Mouse (Mus musculus): ENCODE measurements at regions not wholly inside any gene's neighbourhood (a gene's known extent, or its start where the extent isn't known, plus 50 kb on each side); places are given as distances from the start of the nearest gene placed in this dataset.

- DNase-seq (ENCODE audit: extremely low read depth, low read depth, low spot score), result no peak
- Histone ChIP-seq H3K36me3 (ENCODE audit: control insufficient read depth, insufficient read depth, low read length) (no peaks in the 10 kb centered on the region), H3K27me3 (ENCODE audit: control insufficient read depth, insufficient read depth, low read length) (no peaks in the 10 kb centered on the region), H3K27ac (replicated peaks; ENCODE audit: insufficient read depth, low read depth, low read length) (no peak overlapping the region), H3K4me1 (ENCODE audit: control insufficient read depth, insufficient read depth, low read length) (no peaks in the 10 kb centered on the region), H3K79me2 (ENCODE audit: control insufficient read depth, insufficient read depth, low read length) (no peaks in the 10 kb centered on the region), H3K4me3 (ENCODE audit: insufficient read depth, low read depth, low read length) (no peak overlapping the region), H3K9ac (ENCODE audit: low read depth, low read length) (no peak overlapping the region)
- 97% methylated on average over 10 of the region's 10 CpGs for WGBS
- no peak for TF ChIP-seq POLR2A (IDR thresholded peaks at IDR 0.05; ENCODE audit: extremely low read depth, insufficient read depth, low read length)
- no peak for TF ChIP-seq CTCF (IDR thresholded peaks at IDR 0.05; ENCODE audit: low read depth, low read length)
These were observed 256.3 kb downstream of the Gm10260 start for GRCm38 (mm10) chr13:97503955-97504739.

- no peak for DNase-seq (ENCODE audit: extremely low read depth, low read depth, low spot score)
These were observed 257.0 kb downstream of the Gm10260 start for GRCm38 (mm10) chr13:97503391-97503790.

GRCm38 (mm10) chr13:97500155-97500554, 259.2 kb downstream of the Enc1 start:
- no peak overlapping the region for H3K4me3 ChIP-seq (ENCODE audit: insufficient read depth, low read depth, low read length)
- no peaks in the 10 kb centered on the region for H3K27me3 ChIP-seq (ENCODE audit: control insufficient read depth, insufficient read depth, low read length)
- H3K4me1 ChIP-seq (ENCODE audit: control insufficient read depth, insufficient read depth, low read length), result no peaks in the 10 kb centered on the region
- DNase-seq (ENCODE audit: extremely low read depth, low read depth, low spot score), result no peak
- H3K9ac ChIP-seq (ENCODE audit: low read depth, low read length), result no peak overlapping the region
- no peak overlapping the region for H3K27ac ChIP-seq (replicated peaks; ENCODE audit: insufficient read depth, low read depth, low read length)
- 92% methylated on average over 8 of the region's 8 CpGs for WGBS
- no peaks in the 10 kb centered on the region for H3K79me2 ChIP-seq (ENCODE audit: control insufficient read depth, insufficient read depth, low read length)
- TF ChIP-seq POLR2A (IDR thresholded peaks at IDR 0.05; ENCODE audit: extremely low read depth, insufficient read depth, low read length) (no peak), CTCF (IDR thresholded peaks at IDR 0.05; ENCODE audit: low read depth, low read length) (no peak)
- H3K36me3 ChIP-seq (ENCODE audit: control insufficient read depth, insufficient read depth, low read length), result no peaks in the 10 kb centered on the region

More at GRCm38 (mm10) chr13:97503391-97503790, 257.0 kb downstream of the Gm10260 start:
- Histone ChIP-seq H3K4me1 (ENCODE audit: control insufficient read depth, insufficient read depth, low read length) (no peaks in the 10 kb centered on the region), H3K4me3 (ENCODE audit: insufficient read depth, low read depth, low read length) (no peak overlapping the region), H3K79me2 (ENCODE audit: control insufficient read depth, insufficient read depth, low read length) (no peaks in the 10 kb centered on the region), H3K27me3 (ENCODE audit: control insufficient read depth, insufficient read depth, low read length) (no peaks in the 10 kb centered on the region), H3K27ac (replicated peaks; ENCODE audit: insufficient read depth, low read depth, low read length) (no peak overlapping the region), H3K36me3 (ENCODE audit: control insufficient read depth, insufficient read depth, low read length) (no peaks in the 10 kb centered on the region), H3K9ac (ENCODE audit: low read depth, low read length) (no peak overlapping the region)
- TF ChIP-seq CTCF (IDR thresholded peaks at IDR 0.05; ENCODE audit: low read depth, low read length) (no peak), POLR2A (IDR thresholded peaks at IDR 0.05; ENCODE audit: extremely low read depth, insufficient read depth, low read length) (no peak)
- WGBS, result 76% methylated on average over 5 of the region's 5 CpGs

GRCm38 (mm10) chr13:97498981-97499380, 258.1 kb downstream of the Enc1 start:
- WGBS, result 88% methylated on average over 5 of the region's 5 CpGs
- TF ChIP-seq CTCF (IDR thresholded peaks at IDR 0.05; ENCODE audit: low read depth, low read length) (no peak), POLR2A (IDR thresholded peaks at IDR 0.05; ENCODE audit: extremely low read depth, insufficient read depth, low read length) (no peak)
- no peaks in the 10 kb centered on the region for H3K4me1 ChIP-seq (ENCODE audit: control insufficient read depth, insufficient read depth, low read length)
- no peaks in the 10 kb centered on the region for H3K36me3 ChIP-seq (ENCODE audit: control insufficient read depth, insufficient read depth, low read length)
- no peak overlapping the region for H3K9ac ChIP-seq (ENCODE audit: low read depth, low read length)
- no peak overlapping the region for H3K27ac ChIP-seq (replicated peaks; ENCODE audit: insufficient read depth, low read depth, low read length)
- no peak overlapping the region for H3K4me3 ChIP-seq (ENCODE audit: insufficient read depth, low read depth, low read length)
- no peaks in the 10 kb centered on the region for H3K27me3 ChIP-seq (ENCODE audit: control insufficient read depth, insufficient read depth, low read length)
- DNase-seq (ENCODE audit: extremely low read depth, low read depth, low spot score), result no peak
- H3K79me2 ChIP-seq (ENCODE audit: control insufficient read depth, insufficient read depth, low read length), result no peaks in the 10 kb centered on the region

- Histone ChIP-seq H3K36me3 (ENCODE audit: control insufficient read depth, insufficient read depth, low read length) (no peaks in the 10 kb centered on the region), H3K79me2 (ENCODE audit: control insufficient read depth, insufficient read depth, low read length) (no peaks in the 10 kb centered on the region), H3K9ac (ENCODE audit: low read depth, low read length) (no peak overlapping the region), H3K27me3 (ENCODE audit: control insufficient read depth, insufficient read depth, low read length) (no peaks in the 10 kb centered on the region), H3K4me3 (ENCODE audit: insufficient read depth, low read depth, low read length) (no peak overlapping the region), H3K4me1 (ENCODE audit: control insufficient read depth, insufficient read depth, low read length) (no peaks in the 10 kb centered on the region), H3K27ac (replicated peaks; ENCODE audit: insufficient read depth, low read depth, low read length) (no peak overlapping the region)
- no peak for DNase-seq (ENCODE audit: extremely low read depth, low read depth, low spot score)
- WGBS, result 94% methylated on average over 5 of the region's 5 CpGs
- TF ChIP-seq POLR2A (IDR thresholded peaks at IDR 0.05; ENCODE audit: extremely low read depth, insufficient read depth, low read length) (no peak), CTCF (IDR thresholded peaks at IDR 0.05; ENCODE audit: low read depth, low read length) (no peak)
These were observed 257.0 kb downstream of the Enc1 start for GRCm38 (mm10) chr13:97497928-97498327.

- no peak overlapping the region for H3K27ac ChIP-seq (replicated peaks; ENCODE audit: insufficient read depth, low read depth, low read length)
- no peak for DNase-seq (ENCODE audit: extremely low read depth, low read depth, low spot score)
- WGBS, result 100% methylated on average over 2 of the region's 2 CpGs
- H3K4me1 ChIP-seq (ENCODE audit: control insufficient read depth, insufficient read depth, low read length), result no peaks in the 10 kb centered on the region
- no peaks in the 10 kb centered on the region for H3K79me2 ChIP-seq (ENCODE audit: control insufficient read depth, insufficient read depth, low read length)
- H3K9ac ChIP-seq (ENCODE audit: low read depth, low read length), result no peak overlapping the region
- H3K4me3 ChIP-seq (ENCODE audit: insufficient read depth, low read depth, low read length), result no peak overlapping the region
- no peaks in the 10 kb centered on the region for H3K27me3 ChIP-seq (ENCODE audit: control insufficient read depth, insufficient read depth, low read length)
- no peak for TF ChIP-seq CTCF (IDR thresholded peaks at IDR 0.05; ENCODE audit: low read depth, low read length)
- no peak for TF ChIP-seq POLR2A (IDR thresholded peaks at IDR 0.05; ENCODE audit: extremely low read depth, insufficient read depth, low read length)
- no peaks in the 10 kb centered on the region for H3K36me3 ChIP-seq (ENCODE audit: control insufficient read depth, insufficient read depth, low read length)
These were observed 253.9 kb downstream of the Enc1 start for GRCm38 (mm10) chr13:97494770-97495169.

Data from liver, adult 2 months (tissue).